Mouse (Mus musculus): Measurements from ENCODE around the gene Prr23a3.

- TF ChIP-seq CTCF (IDR thresholded peaks at IDR 0.05; ENCODE audit: extremely low read depth, insufficient read depth, insufficient read length, insufficient replicate concordance), result no peak
- TF ChIP-seq POLR2A (IDR thresholded peaks at IDR 0.05; ENCODE audit: low read depth, low read length), result no peak
Measured at GRCm38 (mm10) chr9:98901486-98901885, 36.9 kb downstream of the Prr23a3 start.
